Mouse (Mus musculus) CD4-positive, CD25-positive, alpha-beta regulatory T cell, adult 2 months (primary cell): ENCODE measurements around the gene Ephb3.

ENCODE experiments used
- DNase-seq: peaks from one replicate; pipeline ENCODE4 v3.0.0-alpha.2; 2012; ENCODE audit warnings: low read depth, low spot score

Ephb3 gene

DNA sequence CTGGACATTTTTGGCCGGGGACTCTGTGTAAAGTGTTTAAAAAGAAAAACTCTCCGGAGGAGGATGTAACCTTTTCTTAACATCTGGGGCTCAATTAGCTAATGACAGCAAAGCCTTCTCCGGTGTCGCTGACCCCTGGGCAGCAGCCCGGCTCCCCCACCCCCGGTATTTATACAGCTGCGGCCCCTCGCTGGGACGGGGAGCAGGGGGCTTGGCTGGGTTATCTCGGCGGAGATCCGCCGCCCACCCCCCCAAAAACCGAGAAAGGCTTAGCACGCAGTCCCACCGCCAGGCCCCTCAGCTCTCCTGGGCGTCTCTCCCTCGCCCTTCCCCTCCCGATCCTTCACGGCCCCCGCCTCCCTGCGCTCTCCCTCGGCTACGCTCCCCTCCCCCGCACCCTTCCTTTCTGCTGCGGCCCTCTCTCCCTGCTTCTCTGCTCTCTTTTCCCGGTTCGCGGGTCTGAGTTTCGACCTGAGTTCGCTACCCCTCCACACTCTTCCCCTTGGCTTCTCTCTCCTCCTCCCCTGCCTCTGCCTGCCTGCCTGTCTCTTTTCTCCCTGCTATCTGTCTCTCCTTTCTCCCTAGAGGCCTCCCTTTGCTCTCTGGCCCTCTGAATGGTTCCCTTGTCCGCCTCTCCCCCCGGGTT lies 42.0 kb downstream of the Ephb3 start:
- DNase-seq: peak; percentile 16

DNA sequence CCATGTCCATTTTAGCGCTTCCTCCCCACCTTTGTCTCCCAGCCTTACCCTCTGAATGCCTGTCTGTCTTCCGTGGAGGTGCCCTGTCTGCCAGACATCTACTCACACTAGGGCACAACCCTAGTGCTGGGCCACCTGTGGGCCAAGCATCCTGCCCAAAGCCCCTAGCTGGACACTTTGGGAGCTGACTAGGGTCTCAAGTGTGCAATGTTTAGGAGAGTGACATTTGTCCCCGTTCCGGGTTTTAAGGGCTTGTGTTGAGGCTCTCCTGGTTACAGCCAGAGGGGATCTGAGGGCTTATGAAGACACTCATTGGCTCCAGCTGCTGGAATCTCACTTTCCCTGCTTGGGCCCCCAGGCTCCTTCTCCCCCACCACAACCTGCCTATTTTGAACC lies 42.5 kb downstream of the Ephb3 start:
- DNase-seq: peak; percentile 2

DNA sequence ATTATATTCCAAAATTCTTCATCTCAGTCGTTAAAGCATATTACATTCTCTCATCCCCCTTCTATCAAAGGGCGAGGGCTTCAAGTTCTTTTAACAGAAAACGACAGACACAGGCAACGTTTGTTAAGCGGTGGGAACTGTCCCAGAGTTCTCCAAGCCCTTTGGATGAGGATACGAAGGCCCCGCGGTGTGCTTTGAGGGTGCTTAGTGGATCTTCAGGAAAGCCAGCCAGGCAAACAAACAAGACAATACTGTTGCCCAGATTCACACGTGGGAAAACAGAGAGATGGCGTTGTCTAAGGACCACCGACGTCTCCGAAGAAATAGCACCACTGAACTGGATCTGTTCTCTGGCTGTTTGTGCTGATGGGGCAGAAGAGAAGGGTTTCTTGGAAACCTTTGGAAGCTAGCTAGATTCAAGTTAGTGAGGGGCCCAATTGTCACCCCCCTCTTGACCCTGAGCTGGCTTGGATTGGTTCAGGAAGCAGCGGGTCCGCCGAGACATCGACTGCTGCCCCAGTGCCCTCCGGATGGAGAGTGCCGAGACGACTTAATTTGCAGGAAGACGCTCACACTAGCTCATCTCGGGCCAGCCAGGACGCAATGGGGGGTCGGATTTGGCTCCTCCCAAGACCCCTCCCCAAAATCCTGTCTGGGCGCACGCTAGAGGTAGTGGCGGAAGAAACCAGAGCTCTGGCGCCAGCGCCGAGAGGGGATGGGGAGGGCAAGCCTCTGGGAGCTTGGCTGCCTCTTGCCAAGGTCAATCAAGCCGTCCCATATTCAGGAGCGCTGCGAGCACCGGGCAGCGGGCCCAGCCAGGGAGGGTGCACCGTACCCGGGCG lies 43.5 kb downstream of the Ephb3 start:
- no peak for DNase-seq

DNA sequence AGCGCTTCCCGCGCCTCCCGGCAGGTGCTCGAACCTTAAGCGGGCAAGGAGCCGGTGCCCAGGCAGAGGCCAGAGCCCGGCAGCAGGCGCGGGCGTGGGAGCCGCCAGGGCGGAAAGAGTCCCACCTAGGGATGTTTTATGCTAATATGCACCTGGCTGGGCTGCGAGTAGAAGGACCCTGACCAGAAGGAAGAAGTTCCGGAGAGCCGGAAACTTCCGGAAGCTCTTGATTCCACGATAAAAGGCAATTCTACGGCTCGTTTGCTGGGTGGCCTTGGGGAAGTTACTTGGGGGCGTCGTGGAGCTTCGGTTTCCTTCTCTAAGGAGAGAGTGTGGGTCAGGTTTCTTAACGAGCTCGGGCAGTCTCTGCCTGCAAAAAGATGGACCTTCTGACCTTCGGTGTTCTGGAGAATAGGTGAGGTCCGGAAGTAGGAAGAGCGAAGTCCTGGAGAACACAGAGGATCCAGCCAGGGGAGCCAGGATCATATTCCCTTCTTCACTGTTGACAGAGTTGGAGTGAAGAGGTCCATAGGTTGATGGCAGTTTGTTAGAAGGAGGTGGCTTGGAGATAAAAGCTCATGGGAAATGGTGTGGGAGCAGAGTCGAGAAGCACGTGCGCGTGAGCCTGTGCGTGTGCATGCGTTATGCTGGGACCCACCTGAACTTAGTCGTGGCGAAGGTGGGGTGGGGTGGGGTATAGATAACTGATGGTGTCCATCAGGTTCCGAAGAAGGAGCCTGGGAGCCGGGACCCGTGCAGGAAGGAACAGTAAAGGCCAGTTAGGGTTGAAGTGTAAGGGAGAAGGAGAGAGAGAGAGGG lies 44.4 kb downstream of the Ephb3 start:
- DNase-seq: peak; percentile 13

DNA sequence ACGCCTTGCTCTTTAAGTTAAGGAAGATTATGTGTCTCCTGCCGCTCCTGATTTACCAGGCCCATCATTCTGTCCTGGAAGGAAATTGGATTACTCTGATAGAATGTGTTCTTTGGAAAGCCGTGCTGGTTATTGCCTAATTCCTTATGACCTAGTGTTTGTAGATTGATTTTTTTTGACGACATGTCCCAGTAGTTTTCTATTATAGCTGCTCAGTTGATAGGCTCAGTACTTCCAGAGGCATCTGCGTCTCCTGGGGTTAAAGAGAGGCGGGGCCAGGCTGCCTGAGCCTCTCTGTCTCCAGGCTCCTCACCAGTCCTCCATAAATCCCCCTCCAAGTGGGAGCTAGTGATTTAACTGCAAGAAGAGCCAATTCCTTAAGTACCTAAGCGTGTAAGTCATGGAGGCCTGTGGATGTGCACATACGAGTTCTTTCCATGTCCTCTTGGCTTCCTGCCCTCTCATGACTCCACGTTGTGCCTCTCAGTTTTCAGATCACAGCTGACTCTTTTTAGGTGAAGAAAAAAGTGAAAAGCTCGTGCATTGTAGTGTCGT lies 47.9 kb downstream of the Ephb3 start:
- DNase-seq: no peak

DNA sequence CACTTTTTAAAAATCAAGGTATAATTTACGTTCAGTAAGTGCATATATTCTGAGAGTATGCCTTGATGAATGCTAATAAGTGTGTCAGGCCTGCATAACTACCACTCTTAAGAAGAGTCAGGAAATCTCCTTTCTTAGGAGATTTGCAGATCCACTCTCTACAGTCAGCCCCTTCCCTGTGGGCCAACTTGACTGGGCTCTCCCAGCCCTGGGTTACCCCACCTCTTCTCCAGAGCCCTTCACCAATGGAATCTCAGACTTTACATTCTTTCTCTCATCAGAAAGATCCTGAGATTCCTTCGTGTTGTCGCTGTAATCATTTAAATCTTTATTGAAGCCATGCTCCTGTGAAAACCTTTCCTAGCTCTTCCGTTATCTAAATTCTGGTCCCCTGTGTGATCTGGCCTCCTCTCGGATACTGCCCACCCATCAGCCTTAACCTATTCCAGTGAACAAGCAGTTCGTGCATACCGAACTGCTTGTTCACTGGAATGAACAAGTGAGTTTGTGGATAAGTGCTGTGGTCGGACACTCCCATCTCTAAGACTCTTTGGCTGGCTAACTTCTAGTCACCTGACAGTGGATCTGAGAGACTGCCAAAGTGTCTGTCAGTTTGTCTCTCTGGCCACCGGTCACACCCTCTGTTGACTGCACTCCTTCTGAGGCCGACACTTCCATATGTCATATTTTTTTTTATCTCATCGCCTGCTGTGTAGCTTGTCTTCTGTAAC lies 51.2 kb downstream of the Ephb3 start:
- DNase-seq: no peak

DNA sequence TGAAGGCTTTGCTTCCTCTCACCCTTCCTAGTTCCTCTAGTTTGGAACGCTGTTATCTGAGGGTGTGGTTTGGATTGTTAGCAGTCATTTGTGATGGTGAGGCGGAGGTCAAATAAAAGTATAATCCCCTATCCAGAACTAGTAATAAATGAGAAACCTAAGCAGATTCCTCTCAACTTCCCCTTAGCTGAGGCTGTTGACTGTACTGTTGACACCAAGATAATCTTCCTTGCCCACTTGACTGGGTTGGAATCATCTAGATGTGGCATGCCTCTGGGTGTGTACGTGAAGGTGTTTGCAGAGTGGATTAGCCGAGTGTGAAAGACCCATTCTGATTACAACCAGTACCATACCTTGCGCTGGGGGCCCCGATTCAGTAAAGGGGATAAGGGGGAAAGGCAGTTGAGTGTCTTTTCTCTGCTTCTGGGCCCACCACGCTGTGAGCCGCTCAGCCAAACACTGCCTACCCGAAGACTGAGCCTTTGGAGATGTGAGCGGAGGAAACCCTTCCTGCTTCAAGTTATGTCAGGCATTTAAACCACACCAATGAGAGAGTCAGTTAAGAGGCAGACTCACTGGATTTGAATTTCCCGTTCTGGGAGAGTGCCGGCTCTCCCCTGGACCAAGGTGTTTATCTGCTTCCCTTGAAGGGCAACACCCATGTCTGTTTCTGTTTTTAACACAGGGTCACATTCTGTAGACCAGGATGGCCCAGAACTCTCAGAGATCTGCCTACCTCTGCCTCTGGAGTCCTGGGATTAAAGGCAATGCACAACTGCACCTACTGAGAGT lies 52.2 kb downstream of the Ephb3 start:
- DNase-seq: no peak

DNA sequence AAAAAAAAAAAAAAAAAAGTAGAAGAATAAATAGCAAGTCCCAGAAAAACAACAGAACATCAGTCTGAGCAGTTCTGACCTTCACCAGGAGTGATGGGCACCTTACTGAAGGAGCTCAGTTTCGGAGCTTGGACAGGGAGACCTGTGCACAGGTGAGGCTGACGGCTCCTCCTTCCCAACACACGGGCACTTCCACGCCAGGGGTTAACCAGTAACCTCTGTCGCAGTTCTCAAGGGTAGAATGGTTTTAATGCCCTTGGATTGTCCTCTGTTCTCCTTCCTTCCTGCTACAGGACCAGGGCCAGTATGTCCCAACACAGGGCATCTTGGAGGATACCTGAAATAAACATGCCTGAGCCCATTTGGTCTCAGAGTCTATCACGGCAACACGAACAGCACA lies 60.9 kb downstream of the Ephb3 start:
- DNase-seq: no peak

DNA sequence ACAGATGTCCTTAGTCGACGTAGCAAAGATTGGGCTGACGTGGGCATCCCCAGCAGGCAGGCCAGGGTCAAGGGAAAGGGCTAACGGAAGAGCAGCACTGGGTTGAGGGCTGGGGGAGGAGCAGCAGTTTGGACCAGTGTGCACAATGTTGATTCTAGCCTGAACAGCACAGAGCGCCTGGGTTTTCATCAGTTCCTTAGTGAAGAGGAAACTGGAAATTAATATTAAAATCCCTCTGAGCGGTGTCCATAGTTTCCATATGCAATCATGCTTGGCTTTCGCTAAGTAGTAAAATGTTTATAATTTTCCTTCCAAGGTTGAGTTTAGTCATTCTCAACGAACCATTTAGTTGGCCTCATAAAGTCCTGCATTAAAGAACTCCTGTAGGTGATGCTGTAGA lies 65.2 kb downstream of the Ephb3 start:
- DNase-seq: no peak

DNA sequence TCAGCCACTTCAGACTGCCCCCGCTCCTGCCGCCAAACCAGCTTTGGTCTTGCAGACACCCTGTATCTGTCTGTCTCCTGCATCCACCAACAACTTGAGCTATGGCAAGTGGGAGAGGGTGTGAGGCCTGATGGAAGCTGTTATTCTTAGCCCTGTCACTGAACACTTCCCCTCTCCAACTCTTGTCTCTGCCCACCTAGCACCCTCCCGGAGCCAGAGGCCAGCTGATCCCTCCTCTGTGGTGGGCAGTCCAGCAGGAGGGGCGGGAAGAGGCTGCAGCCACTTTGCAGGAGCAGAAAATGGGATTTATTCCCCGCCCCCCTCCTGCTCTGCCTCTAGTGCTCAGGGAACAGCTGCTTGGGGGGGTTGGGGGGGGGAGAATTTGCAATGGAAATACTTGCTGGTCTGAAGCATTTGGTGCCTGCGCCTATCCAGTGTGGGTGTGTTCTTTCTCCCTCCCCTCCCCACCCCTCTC lies 67.3 kb downstream of the Ephb3 start:
- DNase-seq: no peak

DNA sequence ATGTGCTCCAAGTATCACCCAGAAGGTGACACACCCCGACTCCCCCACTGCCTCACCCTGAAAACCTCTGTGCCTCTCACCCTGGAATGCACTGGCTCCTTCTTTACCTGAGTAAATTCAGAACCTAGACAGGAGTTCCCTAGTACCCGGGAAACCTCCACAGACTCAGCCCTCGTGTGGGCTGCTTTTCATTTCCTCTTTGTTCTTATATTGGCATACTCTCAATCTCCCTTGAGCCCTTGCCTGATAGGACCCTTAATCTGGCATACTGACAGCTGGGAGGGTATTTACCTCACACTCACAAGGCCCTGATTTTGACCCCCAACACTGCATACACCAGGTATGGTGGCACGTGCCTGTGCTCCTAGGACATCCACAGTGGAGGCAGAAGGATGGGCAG lies 68.2 kb downstream of the Ephb3 start:
- DNase-seq: no peak
